Mouse (Mus musculus) bone marrow macrophage, adult 2 months (primary cell): Measurements from ENCODE around the gene Aup1.
A peak's percentile ranks its signal among the peaks of the same experiment; 100 is the strongest.

ENCODE experiments used
- CTCF ChIP-seq: IDR thresholded peaks from 2 replicates; pipeline ENCODE4 v1.5.1; 2012; ENCODE audit warnings: low read depth, mild to moderate bottlenecking, low read length, moderate library complexity
- POLR2A ChIP-seq: IDR thresholded peaks from 2 replicates; pipeline ENCODE4 v1.6.1; 2012; ENCODE audit warnings: mild to moderate bottlenecking, low read depth, low read length, borderline replicate concordance

- TF ChIP-seq CTCF (peak; percentile 4; the same call in 1 of the 2 replicates), POLR2A (no peak)
Observed at GRCm38 (mm10) chr6:83053136-83053960, 973 bp upstream of the Aup1 start.
